Mouse (Mus musculus): ENCODE results near the gene Atcay. TPM values are rescaled to one million over a fixed set of nuclear protein-coding genes. Genes with fewer than 3 reads are reported as not detected.
"Not testable (repeated sequence)": the region's sequence is repeated elsewhere in the genome, so short reads cannot be mapped to it uniquely, and the experiment has no call there.

Gene Atcay
- polyA plus RNA-seq, 1 experiment = 0.47 TPM

- Histone ChIP-seq H3K4me1 (ENCODE audit: control insufficient read depth, insufficient read depth, low read length) (peaks cover 14% of the 10 kb centered on the region), H3K4me3 (ENCODE audit: insufficient read depth, low read length) (peak within 1 kb of the TSS; percentile 44), H3K27ac (ENCODE audit: insufficient read depth, low read length) (peak within 1 kb of the TSS; percentile 70)
- peak; percentile 89 for TF ChIP-seq POLR2A (IDR thresholded peaks at IDR 0.05; ENCODE audit: low read depth, low read length)
- no peak for TF ChIP-seq CTCF (IDR thresholded peaks at IDR 0.05; ENCODE audit: borderline replicate concordance, insufficient read depth, low read length)
Observed at GRCm38 (mm10) chr10:81182336-81183333, 48.0 kb downstream of the Atcay start, which contains the start of gene Dapk3. Gene Dapk3 (plus strand): TSS chr10:81183005.

GRCm38 (mm10) chr10:81181860-81182259, 48.8 kb downstream of the Atcay start:
- peaks cover 14% of the 10 kb centered on the region for H3K4me1 ChIP-seq (ENCODE audit: control insufficient read depth, insufficient read depth, low read length)
- not testable (repeated sequence) for H3K4me3 ChIP-seq (ENCODE audit: insufficient read depth, low read length); H3K27ac ChIP-seq (ENCODE audit: insufficient read depth, low read length)

DNA sequence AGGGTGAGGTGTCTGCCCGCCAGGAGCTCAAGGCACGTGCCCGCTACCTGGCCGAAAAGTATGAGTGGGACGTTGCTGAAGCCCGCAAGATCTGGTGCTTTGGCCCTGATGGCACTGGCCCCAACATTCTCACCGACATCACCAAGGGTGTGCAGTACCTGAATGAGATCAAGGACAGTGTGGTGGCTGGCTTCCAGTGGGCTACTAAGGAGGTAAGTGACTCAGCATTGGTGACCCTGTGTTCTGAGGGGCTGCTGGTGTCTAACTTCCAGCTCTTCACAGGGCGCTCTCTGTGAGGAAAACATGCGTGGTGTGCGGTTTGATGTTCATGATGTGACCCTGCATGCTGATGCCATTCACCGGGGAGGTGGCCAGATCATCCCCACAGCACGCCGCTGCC, 49.7 kb downstream of the Atcay start:
- Histone ChIP-seq H3K27ac (ENCODE audit: insufficient read depth, low read length) (no peak overlapping the region), H3K4me3 (ENCODE audit: insufficient read depth, low read length) (no peak overlapping the region), H3K4me1 (ENCODE audit: control insufficient read depth, insufficient read depth, low read length) (peaks cover 14% of the 10 kb centered on the region)
- TF ChIP-seq POLR2A (IDR thresholded peaks at IDR 0.05; ENCODE audit: low read depth, low read length) (no peak), CTCF (IDR thresholded peaks at IDR 0.05; ENCODE audit: borderline replicate concordance, insufficient read depth, low read length) (no peak)

DNA sequence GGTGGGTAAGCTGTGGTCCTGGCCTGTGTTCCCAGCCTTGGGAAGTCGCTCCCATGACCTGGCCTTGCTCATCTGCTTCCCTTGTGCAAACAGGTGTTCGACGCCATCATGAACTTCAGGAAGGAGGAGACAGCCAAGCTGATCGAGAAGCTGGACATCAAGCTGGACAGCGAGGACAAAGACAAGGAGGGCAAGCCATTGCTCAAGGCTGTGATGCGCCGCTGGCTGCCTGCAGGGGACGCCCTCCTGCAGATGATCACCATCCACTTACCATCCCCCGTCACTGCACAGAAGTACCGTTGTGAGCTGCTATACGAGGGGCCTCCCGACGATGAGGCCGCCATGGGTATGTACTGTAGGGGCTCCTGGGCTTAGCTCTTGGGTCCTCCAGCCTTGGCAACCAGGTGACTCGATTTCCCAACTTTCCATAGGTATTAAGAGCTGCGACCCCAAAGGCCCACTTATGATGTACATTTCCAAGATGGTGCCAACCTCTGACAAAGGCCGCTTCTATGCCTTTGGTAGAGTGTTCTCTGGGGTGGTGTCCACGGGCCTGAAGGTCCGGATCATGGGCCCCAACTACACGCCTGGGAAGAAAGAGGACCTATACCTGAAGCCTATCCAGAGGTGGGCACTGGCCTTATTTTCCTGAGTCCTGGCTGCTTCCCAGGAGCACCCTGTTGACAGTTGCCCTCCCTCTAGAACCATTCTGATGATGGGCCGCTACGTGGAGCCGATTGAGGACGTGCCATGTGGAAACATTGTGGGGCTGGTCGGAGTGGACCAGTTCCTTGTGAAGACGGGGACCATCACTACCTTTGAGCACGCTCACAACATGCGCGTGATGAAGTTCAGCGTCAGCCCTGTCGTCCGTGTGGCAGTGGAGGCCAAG, 50.9 kb downstream of the Atcay start:
- Histone ChIP-seq H3K4me1 (ENCODE audit: control insufficient read depth, insufficient read depth, low read length) (peaks cover 14% of the 10 kb centered on the region), H3K4me3 (ENCODE audit: insufficient read depth, low read length) (no peak overlapping the region), H3K27ac (ENCODE audit: insufficient read depth, low read length) (no peak overlapping the region)
- TF ChIP-seq CTCF (IDR thresholded peaks at IDR 0.05; ENCODE audit: borderline replicate concordance, insufficient read depth, low read length) = peak; percentile 34; the same call in 1 of the 2 replicates
- TF ChIP-seq POLR2A (IDR thresholded peaks at IDR 0.05; ENCODE audit: low read depth, low read length) = no peak

- TF ChIP-seq POLR2A (IDR thresholded peaks at IDR 0.05; ENCODE audit: low read depth, low read length) (no peak), CTCF (IDR thresholded peaks at IDR 0.05; ENCODE audit: borderline replicate concordance, insufficient read depth, low read length) (no peak)
- Histone ChIP-seq H3K4me1 (ENCODE audit: control insufficient read depth, insufficient read depth, low read length) (peaks cover 11% of the 10 kb centered on the region), H3K4me3 (ENCODE audit: insufficient read depth, low read length) (peak overlapping the region; percentile 91), H3K27ac (ENCODE audit: insufficient read depth, low read length) (no peak overlapping the region)
Observed at GRCm38 (mm10) chr10:81178927-81179326, 51.7 kb downstream of the Atcay start.

GRCm38 (mm10) chr10:81177958-81178712, 52.5 kb downstream of the Atcay start:
- Histone ChIP-seq H3K4me3 (ENCODE audit: insufficient read depth, low read length) (peak overlapping the region; percentile 91), H3K4me1 (ENCODE audit: control insufficient read depth, insufficient read depth, low read length) (peaks cover 11% of the 10 kb centered on the region), H3K27ac (ENCODE audit: insufficient read depth, low read length) (0 out of 2 replicates have a peak overlapping the region, but pooled peaks have one; percentile 74)
- TF ChIP-seq POLR2A (IDR thresholded peaks at IDR 0.05; ENCODE audit: low read depth, low read length) = no peak
- TF ChIP-seq CTCF (IDR thresholded peaks at IDR 0.05; ENCODE audit: borderline replicate concordance, insufficient read depth, low read length) = no peak

DNA sequence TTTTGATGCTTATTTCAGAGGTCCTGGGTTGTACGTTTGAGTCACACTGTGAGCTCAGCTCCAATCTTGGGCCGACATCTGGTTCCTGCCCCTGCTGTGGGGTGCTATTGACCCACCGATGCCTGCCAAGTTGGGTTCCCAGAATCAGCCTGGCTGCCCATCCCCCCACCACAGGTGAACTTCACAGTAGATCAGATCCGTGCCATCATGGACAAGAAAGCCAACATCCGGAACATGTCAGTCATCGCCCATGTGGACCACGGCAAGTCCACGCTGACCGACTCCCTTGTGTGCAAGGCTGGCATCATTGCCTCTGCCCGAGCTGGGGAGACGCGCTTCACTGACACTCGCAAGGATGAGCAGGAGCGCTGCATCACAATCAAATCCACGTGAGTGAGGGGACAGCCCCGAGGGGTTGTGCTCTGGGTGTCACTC, 53.1 kb downstream of the Atcay start:
- TF ChIP-seq POLR2A (IDR thresholded peaks at IDR 0.05; ENCODE audit: low read depth, low read length) (no peak), CTCF (IDR thresholded peaks at IDR 0.05; ENCODE audit: borderline replicate concordance, insufficient read depth, low read length) (no peak)
- Histone ChIP-seq H3K4me3 (ENCODE audit: insufficient read depth, low read length) (peak overlapping the region; percentile 91), H3K4me1 (ENCODE audit: control insufficient read depth, insufficient read depth, low read length) (peaks cover 11% of the 10 kb centered on the region), H3K27ac (ENCODE audit: insufficient read depth, low read length) (peak overlapping the region; percentile 74)

DNA sequence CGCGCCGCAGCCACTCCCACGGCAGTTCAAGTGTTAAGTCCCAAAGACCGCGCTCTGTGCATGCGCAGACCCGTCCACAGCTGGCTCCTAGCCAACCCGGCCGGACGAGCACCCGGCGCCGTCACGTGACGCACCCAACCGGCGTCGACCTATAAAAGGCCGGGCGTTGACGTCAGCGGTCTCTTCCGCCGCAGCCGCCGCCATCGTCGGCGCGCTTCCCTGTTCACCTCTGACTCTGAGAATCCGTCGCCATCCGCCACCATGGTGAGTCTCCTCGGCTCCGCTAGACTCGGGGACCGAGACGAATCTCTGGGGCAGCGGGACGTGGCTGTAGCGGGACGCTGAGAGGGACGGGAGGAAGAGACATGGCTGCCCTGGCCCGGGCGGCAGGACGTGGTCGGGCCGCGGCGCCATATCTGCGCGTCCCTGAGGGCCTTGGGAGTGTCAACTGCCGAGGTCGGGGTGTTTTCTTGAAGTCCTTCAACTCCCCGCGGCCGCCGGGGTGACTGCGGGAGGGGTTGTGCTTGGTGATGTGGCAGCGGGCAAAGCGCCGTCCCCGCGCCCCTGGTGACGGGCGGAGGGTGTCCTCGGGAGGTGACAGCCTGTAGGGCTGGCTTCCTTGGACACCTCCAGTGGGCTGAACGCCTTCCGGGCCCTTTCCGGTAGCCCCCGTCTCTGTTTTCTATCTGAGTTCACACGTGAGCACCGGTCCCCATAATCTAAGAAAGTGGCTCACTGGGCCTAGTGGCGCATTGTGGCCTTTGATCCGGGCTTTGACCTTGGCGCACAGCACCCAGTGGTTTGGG, 54.0 kb downstream of the Atcay start, which contains the start of gene Eef2:
Gene Eef2 (plus strand): TSS at position 166 of the 806 bp plus-strand sequence.
- Histone ChIP-seq H3K27ac (ENCODE audit: insufficient read depth, low read length) (peak within 1 kb of the TSS; percentile 74), H3K4me3 (ENCODE audit: insufficient read depth, low read length) (peak within 1 kb of the TSS; percentile 91), H3K4me1 (ENCODE audit: control insufficient read depth, insufficient read depth, low read length) (peaks cover 11% of the 10 kb centered on the region)
- TF ChIP-seq CTCF (IDR thresholded peaks at IDR 0.05; ENCODE audit: borderline replicate concordance, insufficient read depth, low read length) (no peak), POLR2A (IDR thresholded peaks at IDR 0.05; ENCODE audit: low read depth, low read length) (peak; percentile 100)

Measured in embryonic fibroblast, embryonic 13.5 days (primary cell).